Mouse (Mus musculus) testis, postnatal 14 days (tissue): Measurements from ENCODE around the gene Gpr146.
"Not testable (repeated sequence)": the region's sequence is repeated elsewhere in the genome, so short reads cannot be mapped to it uniquely, and the experiment has no call there.

Experiments
- DNase-seq: peaks from one replicate; pipeline ENCODE4 v3.0.0; 2021; ENCODE audit warnings: low spot score

Gene Gpr146

GRCm38 (mm10) chr5:139377468-139378270 is at the start of gene Gpr146:
TSS of gene Gpr146 (plus strand) at chr5:139377697.
- no peak for DNase-seq

- no peak for DNase-seq
These were observed 46.7 kb upstream of the Gpr146 start for GRCm38 (mm10) chr5:139330766-139331165.

GRCm38 (mm10) chr5:139331742-139332141 is 45.8 kb upstream of the Gpr146 start:
- peak; percentile 76 for DNase-seq

- DNase-seq, result no peak
These were observed 44.8 kb upstream of the Gpr146 start for GRCm38 (mm10) chr5:139332590-139333272.

GRCm38 (mm10) chr5:139333301-139334013 is 44.0 kb upstream of the Gpr146 start:
- DNase-seq, result no peak

- not testable (repeated sequence) for DNase-seq
These were observed 43.1 kb upstream of the Gpr146 start for GRCm38 (mm10) chr5:139334394-139334793.

GRCm38 (mm10) chr5:139335634-139336033 is 41.9 kb upstream of the Gpr146 start:
- DNase-seq, result no peak

GRCm38 (mm10) chr5:139337826-139338370 is 39.6 kb upstream of the Gpr146 start:
- no peak for DNase-seq

- DNase-seq, result no peak
These were observed 39.1 kb upstream of the Gpr146 start for GRCm38 (mm10) chr5:139338403-139338802.

GRCm38 (mm10) chr5:139338891-139339290 is 38.6 kb upstream of the Gpr146 start:
- no peak for DNase-seq

GRCm38 (mm10) chr5:139344021-139344686 is 33.3 kb upstream of the Gpr146 start:
- no peak for DNase-seq

GRCm38 (mm10) chr5:139344687-139345363 is 32.7 kb upstream of the Gpr146 start:
- peak; percentile 91 for DNase-seq

GRCm38 (mm10) chr5:139345364-139345714 is 32.2 kb upstream of the Gpr146 start:
- DNase-seq, result no peak

- DNase-seq, result no peak
These were observed 30.3 kb upstream of the Gpr146 start for GRCm38 (mm10) chr5:139347225-139347624.

- DNase-seq, result no peak
These were observed 27.8 kb upstream of the Gpr146 start for GRCm38 (mm10) chr5:139349713-139350112.

GRCm38 (mm10) chr5:139351134-139351533 is 26.4 kb upstream of the Gpr146 start, which contains the start of gene Cox19:
TSS of gene Cox19 (minus strand) at chr5:139351418.
- no peak for DNase-seq

- no peak for DNase-seq
These were observed 25.9 kb upstream of the Gpr146 start for GRCm38 (mm10) chr5:139351628-139352027.

GRCm38 (mm10) chr5:139352317-139352716 is 25.2 kb upstream of the Gpr146 start, which contains the start of gene Cyp2w1:
TSS of gene Cyp2w1 (plus strand) at chr5:139352617.
- DNase-seq, result no peak

- no peak for DNase-seq
These were observed 24.0 kb upstream of the Gpr146 start for GRCm38 (mm10) chr5:139353496-139353895.

GRCm38 (mm10) chr5:139353946-139354345 is 23.6 kb upstream of the Gpr146 start:
- DNase-seq, result no peak

- peak; percentile 59 for DNase-seq
These were observed 22.2 kb upstream of the Gpr146 start for GRCm38 (mm10) chr5:139355235-139355772.
